Mouse (Mus musculus) frontal cortex, postnatal 25 days (tissue): ENCODE results near the gene Nrde2.
"Not testable (repeated sequence)": the region's sequence is repeated elsewhere in the genome, so short reads cannot be mapped to it uniquely, and the experiment has no call there.

ENCODE experiments used
- DNase-seq, 2 experiments: peaks; one replicate each; pipeline ENCODE4 v3.0.0; 2022; ENCODE audit warnings: low spot score in 2 of 2

Nrde2 gene

DNA sequence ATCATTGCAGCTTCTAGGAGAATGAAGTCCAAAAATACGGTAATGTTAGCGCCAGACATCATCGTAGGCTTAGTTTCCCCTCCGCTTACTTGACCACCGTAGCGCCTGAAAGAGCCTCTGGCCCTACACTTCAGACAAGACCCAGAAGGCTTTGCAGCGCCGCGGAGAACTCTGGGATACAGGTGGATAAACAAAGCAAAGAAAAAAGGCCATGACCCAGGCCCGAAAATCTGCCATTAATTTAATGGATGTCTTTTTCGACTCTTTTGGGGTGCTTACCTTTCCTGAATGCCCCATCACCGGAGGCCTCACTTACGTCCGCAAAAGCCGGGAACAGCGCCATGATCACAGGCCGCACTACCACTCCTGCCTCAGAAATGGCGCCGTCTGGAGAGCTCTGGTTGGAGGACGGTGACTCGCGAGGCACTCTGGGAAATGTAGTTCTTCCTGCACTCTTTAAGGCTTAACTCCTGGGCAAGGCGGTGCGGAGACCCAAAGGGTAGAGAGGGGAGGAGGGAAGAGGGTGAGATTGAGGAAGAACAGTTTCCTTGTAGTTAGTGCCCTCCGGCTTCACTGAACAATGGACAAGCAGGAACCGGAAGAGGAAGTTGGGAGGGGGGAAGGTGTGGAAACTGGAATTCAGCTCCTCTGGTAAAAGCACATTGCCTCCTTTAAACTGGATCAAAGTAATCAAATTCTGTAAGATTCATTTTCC, at the start of gene Nrde2:
TSS of gene Nrde2 (minus strand) at position 393 of the 715 bp plus-strand sequence.
- peak; percentile 79 to 89 for DNase-seq

DNA sequence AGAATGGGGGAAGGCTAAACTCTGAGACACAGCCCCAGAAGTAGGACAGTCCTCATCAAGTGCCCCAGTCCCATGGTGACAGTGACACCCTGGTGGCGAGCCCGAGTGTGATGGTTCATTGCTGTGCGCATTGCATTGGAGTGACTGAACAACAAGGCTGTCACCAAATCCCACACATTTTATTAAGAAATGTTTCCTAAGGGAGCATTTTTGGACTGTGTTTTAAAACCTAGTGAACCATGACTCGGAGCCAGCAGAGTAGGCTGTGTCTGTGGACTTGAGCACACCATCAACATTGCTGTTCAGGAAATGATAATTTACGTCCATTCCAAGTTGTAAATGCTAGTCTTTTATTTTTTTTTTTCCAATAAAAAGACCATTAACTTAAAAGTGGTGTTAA, 47.5 kb upstream of the Nrde2 start:
- DNase-seq = no peak

GRCm38 (mm10) chr12:100206521-100206920, 47.1 kb upstream of the Nrde2 start:
- DNase-seq = no peak

DNA sequence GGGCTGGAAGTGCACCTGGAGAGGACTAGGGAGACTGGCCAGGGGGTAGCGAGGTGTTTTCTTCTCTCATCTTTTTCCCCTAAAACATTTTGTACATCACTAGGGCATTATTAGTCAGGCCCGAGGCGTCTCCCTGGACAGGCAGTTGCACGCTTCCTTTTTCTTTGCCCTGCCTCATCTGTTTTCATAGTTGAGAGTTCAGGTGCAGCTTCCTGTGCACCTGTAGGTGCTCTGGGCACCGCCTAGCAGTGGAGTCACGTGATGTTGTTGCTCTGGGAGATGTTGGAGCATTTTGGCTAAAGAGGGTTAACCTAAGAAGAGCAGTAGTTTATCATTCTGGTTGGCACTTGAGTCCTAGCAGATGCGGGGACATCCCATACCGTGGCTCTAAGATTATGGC, 45.7 kb upstream of the Nrde2 start:
- no peak for DNase-seq

DNA sequence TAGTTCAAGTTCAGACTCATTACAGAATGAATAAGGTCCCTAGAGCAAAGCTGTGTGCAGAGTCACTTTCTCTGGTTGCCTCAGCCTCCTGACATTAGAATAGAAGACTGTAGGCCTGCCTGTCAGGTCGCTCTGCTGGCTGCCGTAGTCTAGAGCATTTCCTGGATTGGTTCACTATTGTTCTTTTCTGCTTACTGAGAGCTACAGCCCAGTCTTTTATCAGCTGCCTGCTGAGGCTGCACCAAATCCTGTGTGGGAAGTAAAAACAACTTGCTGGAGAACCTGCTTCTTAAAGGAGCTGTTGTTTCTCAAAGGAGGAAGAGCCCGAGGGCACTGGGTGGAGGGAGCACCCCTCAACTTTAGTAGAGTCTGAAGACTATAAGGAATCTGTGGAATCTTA, 44.3 kb upstream of the Nrde2 start:
- no peak for DNase-seq

GRCm38 (mm10) chr12:100201838-100202237, 42.4 kb upstream of the Nrde2 start:
- DNase-seq = peak; percentile 93 to 95

- DNase-seq = no peak
Observed at GRCm38 (mm10) chr12:100201363-100201711, 41.9 kb upstream of the Nrde2 start.

- no peak for DNase-seq
Observed at GRCm38 (mm10) chr12:100200645-100201362, 41.4 kb upstream of the Nrde2 start.

DNA sequence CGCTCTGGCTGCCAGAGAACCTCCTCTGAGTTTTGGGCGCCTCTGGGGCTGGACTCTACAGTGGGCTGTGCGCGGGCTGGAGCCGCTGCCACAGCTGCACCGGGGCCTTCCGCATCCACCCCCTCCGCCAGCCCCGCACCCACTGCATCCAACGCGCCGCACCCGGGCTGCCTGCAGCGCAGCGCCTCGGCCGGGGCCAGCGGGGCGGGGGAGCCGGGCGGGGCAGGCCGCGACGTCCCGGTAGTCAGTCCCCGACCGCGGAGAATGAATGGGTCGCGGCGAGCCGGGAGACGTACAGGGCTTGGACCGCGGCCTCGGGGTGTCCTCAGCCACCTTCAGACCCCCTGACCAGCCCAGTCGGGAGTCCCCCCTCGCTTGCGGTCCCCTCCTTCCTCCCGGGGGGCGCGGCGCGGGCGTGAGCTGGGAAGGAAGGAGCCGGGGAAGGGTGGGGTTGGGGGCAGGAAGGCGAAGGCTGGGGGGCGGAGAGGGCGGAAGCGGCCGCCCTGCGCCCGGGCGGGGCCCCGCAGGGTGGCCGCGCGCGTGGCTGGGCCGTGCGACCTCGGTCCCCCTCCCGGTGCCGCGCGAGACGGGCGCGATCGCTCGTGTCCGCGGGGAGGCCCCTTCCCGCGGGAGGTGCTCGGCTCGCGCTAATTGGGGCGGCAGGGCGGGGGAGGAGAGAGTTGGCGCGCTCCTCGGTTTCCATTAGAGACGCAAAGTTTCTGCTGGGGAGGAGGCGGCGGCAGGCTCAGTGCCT, 40.6 kb upstream of the Nrde2 start:
- peak in 1 of 2 experiments; percentile 62 for DNase-seq

GRCm38 (mm10) chr12:100198967-100199660, 39.7 kb upstream of the Nrde2 start, which contains the start of gene Calm1:
Calm1 (plus strand) TSS chr12:100199435.
- peak; percentile 87 to 94 for DNase-seq

DNA sequence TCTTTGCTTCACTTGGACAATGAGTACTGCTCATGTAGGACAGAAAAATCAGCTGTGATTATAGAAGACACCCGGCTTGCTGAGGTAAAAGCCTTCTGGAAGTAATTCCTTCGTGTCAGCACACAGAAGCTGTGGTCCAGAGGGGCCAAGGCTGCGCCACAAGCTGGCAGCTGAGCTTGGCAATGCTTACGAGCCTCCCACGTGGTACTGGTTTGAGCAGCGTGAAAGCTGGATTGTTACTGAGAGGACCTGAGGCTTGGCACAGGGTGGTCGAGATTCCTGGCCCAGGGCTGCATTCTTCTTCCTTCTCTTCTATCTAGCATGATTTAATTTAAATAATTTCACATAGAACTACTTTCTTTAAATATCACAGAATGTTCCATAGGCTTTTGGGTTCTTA, 37.3 kb upstream of the Nrde2 start:
- DNase-seq = no peak

DNA sequence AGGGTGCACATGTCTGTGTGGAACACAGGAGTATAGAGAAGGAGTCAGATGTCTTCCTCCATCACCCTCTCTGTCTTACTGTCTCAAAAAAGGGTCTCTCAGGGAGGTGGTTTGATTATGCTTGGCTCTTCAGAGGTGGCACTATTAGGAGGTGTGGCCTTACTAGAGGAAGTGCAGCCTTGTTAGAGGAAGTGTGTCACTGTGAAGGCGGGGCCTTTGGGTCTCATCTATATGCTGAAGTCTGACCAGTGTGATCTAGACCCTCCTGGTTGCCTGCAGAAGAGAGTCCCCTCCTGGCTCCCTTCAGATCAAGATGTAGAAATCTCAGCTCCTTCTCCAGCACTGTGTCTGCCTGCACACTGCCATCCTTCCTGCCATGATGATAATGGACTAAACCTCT, 34.7 kb upstream of the Nrde2 start:
- no peak for DNase-seq

DNA sequence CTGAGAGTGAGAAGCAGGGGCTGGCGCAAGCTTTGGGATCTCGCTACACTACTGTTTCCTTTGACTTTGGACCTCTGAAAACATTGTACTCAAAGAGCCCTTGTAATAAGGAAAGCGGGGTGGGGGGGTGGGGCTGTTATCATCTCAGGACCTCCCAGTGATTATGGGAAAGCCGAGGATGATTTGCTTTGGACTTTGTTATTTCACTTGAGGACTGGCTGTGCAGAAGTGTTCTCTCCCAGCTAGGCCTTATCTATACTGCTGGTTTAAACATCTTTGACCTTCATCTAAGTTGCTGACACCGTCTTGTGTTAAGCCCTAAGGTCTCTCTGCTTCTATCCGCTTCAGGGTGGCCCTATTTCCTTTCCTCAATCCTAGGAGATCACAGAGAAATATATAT, 31.3 kb upstream of the Nrde2 start:
- DNase-seq = no peak

GRCm38 (mm10) chr12:100187756-100188430, 28.4 kb upstream of the Nrde2 start:
- DNase-seq = no peak

DNA sequence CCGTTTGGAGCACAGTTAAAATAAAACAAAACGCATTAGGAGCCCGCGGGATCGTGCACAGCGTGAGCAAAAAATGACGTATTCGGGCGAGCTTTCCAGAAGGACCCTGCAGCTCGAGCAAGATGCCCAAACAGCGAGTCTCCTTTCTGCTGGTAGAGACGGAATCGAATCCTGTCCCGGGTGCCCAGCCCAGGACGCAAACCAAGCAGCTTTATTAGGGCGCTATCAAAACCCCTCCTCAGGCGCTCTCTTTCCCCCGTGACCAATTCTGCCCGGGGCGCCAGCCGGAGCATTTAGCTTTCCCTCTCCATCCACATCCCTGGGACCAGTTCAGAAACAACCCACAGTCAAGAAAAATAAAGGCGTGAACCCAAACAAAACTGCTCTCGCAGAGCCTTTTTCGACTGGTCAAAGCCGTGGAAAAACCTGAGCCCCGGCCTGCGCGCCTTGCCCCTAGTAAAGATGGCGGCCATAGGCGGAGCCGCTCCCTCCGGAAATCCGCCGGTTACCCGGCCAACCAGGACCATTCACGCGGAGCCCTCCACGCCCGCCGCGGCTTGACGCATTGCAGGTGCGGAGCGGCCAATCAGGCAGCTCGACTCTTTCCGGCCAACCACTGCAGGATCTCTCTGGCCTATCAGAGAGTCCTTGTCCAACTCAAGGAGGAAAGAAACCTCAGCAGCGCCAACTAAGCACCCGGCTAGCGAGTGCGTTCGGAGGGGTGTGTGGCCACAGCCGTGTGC, 27.7 kb upstream of the Nrde2 start:
- peak; percentile 98 to 99 for DNase-seq

GRCm38 (mm10) chr12:100186376-100186775, 26.9 kb upstream of the Nrde2 start:
- DNase-seq = no peak

DNA sequence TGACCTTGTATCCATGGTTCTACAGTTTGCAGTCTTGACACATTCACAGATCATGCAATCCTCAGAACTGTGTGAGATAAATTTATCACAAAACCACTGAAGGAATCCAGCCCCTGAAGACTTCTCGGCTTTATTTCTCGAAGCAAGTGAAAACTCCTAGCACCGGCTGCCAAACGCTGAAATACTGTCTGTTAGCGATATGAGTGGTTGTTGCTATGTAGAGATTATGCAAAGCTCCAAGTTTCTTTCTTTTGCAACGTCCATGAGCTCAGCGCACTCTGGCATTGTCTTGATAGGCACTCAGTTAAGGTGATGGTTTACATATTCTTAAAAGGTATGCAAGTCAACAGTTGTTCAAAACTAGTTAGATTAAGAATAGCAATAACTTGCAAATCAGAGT, 26.4 kb upstream of the Nrde2 start:
- no peak for DNase-seq

DNA sequence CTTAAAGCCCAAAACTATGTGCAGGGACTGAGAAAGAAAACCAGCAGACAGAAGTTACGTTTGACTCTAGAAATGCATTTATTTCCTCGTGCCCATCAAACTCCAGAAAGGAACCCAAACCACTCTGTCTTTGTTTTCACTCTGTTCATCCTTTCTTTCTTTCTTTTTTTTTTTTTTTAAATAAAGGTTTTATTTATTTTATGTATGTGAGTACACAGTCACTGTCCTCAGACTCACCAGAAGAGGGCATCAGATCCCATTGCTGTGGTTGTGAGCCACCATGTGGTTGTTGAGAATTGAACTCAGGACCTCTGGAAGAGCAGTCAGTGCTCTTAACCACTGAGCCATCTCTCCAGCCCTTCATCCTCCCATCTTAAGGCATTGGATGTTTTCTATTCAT, 25.5 kb upstream of the Nrde2 start:
- DNase-seq = not testable (repeated sequence)

DNA sequence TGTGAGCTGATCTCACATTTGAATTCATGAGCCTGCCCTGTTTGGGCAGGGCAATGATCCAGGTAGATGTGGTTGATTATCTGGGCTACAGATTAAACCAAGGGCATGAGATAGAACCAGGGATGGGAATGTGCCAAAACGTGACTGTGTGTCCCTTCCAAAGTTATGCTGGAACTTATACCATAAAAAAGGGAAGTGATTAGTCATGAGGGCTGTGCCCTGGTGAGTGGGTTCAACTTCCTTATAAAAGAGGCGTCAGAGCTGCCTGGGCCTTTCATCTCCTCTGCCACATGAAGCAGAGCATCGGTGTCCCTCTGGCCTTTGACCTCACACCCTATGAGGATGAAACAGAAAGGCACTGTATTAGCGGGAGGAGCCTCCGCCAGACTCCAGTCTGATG, 24.5 kb upstream of the Nrde2 start:
- DNase-seq = no peak

DNA sequence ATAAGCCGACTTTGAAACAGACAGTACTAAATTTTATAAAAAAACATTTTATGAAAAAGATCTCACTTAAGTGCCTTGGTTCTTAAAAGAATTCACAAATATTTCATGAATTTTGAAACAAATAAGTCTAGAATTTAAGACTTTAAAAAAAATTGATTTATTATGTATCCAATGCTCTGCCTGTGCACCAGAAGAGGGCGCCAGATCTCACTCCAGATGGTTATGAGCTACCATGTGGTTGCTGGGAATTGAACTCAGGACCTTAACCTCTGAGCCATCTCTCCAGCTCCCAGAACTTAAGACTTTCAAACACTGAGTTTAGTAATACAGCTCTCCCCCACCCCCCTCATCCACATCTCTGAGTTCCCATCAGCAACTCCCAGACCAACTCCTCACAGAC, 23.2 kb upstream of the Nrde2 start:
- DNase-seq = no peak

- no peak for DNase-seq
Observed at GRCm38 (mm10) chr12:100180802-100181201, 21.3 kb upstream of the Nrde2 start.
